ENCODE assay signal across 8 mouse cellular contexts in genomic region chr2:156311441-156311840, GRCm38 (mm10). TPM values are rescaled to one million over a fixed set of nuclear protein-coding genes. Genes with fewer than 3 reads are reported as not detected.
DNase-seq lines count a peak whose midpoint lies in the region; ATAC-seq and TF ChIP-seq lines count a peak whose summit lies in the region.

No protein-coding gene starts in this region.

- no peaks in the 10 kb centered on the region for H3K9me3 ChIP-seq in lung, embryonic 15.5 days
- no peaks in the 10 kb centered on the region for H3K9me3 ChIP-seq in embryonic facial prominence, embryonic 10.5 days
- no peaks in the 10 kb centered on the region for H3K9me3 ChIP-seq in intestine, postnatal 0 days (ENCODE audit: control insufficient read depth)

- peak overlapping the region; percentile 92 for H3K4me3 ChIP-seq in lung, embryonic 15.5 days
- H3K4me3 ChIP-seq in embryonic facial prominence, embryonic 10.5 days: peak overlapping the region; percentile 95
- H3K4me3 ChIP-seq in intestine, postnatal 0 days (ENCODE audit: low read depth, low read length): peak overlapping the region; percentile 73
- H3K4me3 ChIP-seq in small intestine, adult 2 months (ENCODE audit: low read depth, low read length): peak overlapping the region; percentile 89

- no peak for TF ChIP-seq POLR2A in small intestine, adult 2 months (IDR thresholded peaks at IDR 0.05; ENCODE audit: low read depth, low read length)

- H3K9ac ChIP-seq in lung, embryonic 15.5 days: peak overlapping the region; percentile 95
- peak overlapping the region; percentile 96 for H3K9ac ChIP-seq in intestine, postnatal 0 days (ENCODE audit: low read depth, low read length)

- no peak for ATAC-seq in lung, embryonic 15.5 days (ENCODE audit: borderline replicate concordance, extremely low read depth, low FRiP score, low TSS enrichment)
- ATAC-seq in intestine, postnatal 0 days: no peak

- peak overlapping the region; percentile 80 for H3K4me2 ChIP-seq in lung, embryonic 15.5 days
- peak overlapping the region; percentile 79 for H3K4me2 ChIP-seq in intestine, postnatal 0 days (replicated peaks; ENCODE audit: low read depth)

- WGBS in lung, embryonic 15.5 days: 25% methylated on average over 8 of the region's 8 CpGs
- WGBS in embryonic facial prominence, embryonic 10.5 days: 27% methylated on average over 8 of the region's 8 CpGs
- 17% methylated on average over 8 of the region's 8 CpGs for WGBS in intestine, postnatal 0 days
- WGBS in small intestine, adult 2 months: 10% methylated on average over 8 of the region's 8 CpGs

- peak overlapping the region; percentile 98 for H3K27ac ChIP-seq in lung, embryonic 15.5 days
- peak overlapping the region; percentile 98 for H3K27ac ChIP-seq in embryonic facial prominence, embryonic 10.5 days (replicated peaks)
- H3K27ac ChIP-seq in intestine, postnatal 0 days (ENCODE audit: low read depth, low read length): peak overlapping the region; percentile 99
- H3K27ac ChIP-seq in small intestine, adult 2 months (ENCODE audit: insufficient read depth, low read depth, low read length): peak overlapping the region; percentile 97

- peaks cover 11% of the 10 kb centered on the region for H3K4me1 ChIP-seq in lung, embryonic 15.5 days
- H3K4me1 ChIP-seq in embryonic facial prominence, embryonic 10.5 days: peaks cover 16% of the 10 kb centered on the region
- no peaks in the 10 kb centered on the region for H3K4me1 ChIP-seq in intestine, postnatal 0 days (replicated peaks; ENCODE audit: control insufficient read depth, insufficient read depth, low read length)
- peaks cover 2% of the 10 kb centered on the region; the same call in 1 of the 2 replicates for H3K4me1 ChIP-seq in small intestine, adult 2 months (ENCODE audit: control insufficient read depth, insufficient read depth, insufficient read length, low read length)

- peak; percentile 16; the same call in 1 of the 2 replicates for TF ChIP-seq CTCF in intestine, postnatal 0 days (IDR thresholded peaks at IDR 0.05; ENCODE audit: low read depth)
- TF ChIP-seq CTCF in small intestine, adult 2 months (IDR thresholded peaks at IDR 0.05; ENCODE audit: extremely low read depth, insufficient read length, insufficient replicate concordance, low read depth, low read length): no peak

- no peaks in the 10 kb centered on the region for H3K27me3 ChIP-seq in lung, embryonic 15.5 days
- H3K27me3 ChIP-seq in embryonic facial prominence, embryonic 10.5 days (replicated peaks; ENCODE audit: low read depth, poor library complexity, severe bottlenecking): no peaks in the 10 kb centered on the region
- H3K27me3 ChIP-seq in intestine, postnatal 0 days (replicated peaks; ENCODE audit: control insufficient read depth, insufficient read depth, low read length): no peaks in the 10 kb centered on the region
- no peaks in the 10 kb centered on the region for H3K27me3 ChIP-seq in small intestine, adult 2 months (ENCODE audit: control insufficient read depth, insufficient read depth, low read length)

- peaks cover 9% of the 10 kb centered on the region for H3K36me3 ChIP-seq in lung, embryonic 15.5 days
- peaks cover 41% of the 10 kb centered on the region for H3K36me3 ChIP-seq in embryonic facial prominence, embryonic 10.5 days (replicated peaks)
- H3K36me3 ChIP-seq in intestine, postnatal 0 days (ENCODE audit: control insufficient read depth, insufficient read depth): peaks cover 2% of the 10 kb centered on the region; the same call in 1 of the 2 replicates
- H3K36me3 ChIP-seq in small intestine, adult 2 months (ENCODE audit: control insufficient read depth, insufficient read depth, low read length): no peaks in the 10 kb centered on the region

- no peak for DNase-seq in lung, postnatal 14 days
- no peak for DNase-seq in embryonic facial prominence, embryonic 10.5 days (ENCODE audit: low spot score)
- DNase-seq in gastrocnemius, postnatal 25 days: no peak
- DNase-seq in gastrocnemius, adult 8-10 months (ENCODE audit: low spot score in 2 of 2): no peak
- no peak for DNase-seq in ovary, adult 18-20 months (ENCODE audit: low spot score)

RNA-seq across cellular contexts. Expression of gene Cnbd2, which starts 0.7 kb away (rescaled TPM):
- 3.7 and 4.0 TPM in 2 replicates for polyA plus RNA-seq in lung, embryonic 15.5 days (2015; fragmentation: Nextera tagmentation; extraction: Ambion mirVana)
- polyA plus RNA-seq in embryonic facial prominence, embryonic 10.5 days (2016; fragmentation: Nextera tagmentation; extraction: Ambion mirVana): 2.8 and 3.3 TPM in 2 replicates
- 9.4 and 9.6 TPM in 2 replicates for polyA plus RNA-seq in intestine, postnatal 0 days (2015; fragmentation: Nextera tagmentation; extraction: Ambion mirVana)
- 0.19 and 0.48 TPM in 2 replicates for polyA plus RNA-seq in small intestine, adult 2 months (2012; rRNA removed)
- total RNA-seq in gastrocnemius, postnatal 25 days (2021): under 1 TPM; 0.84 to 0.91 TPM
- total RNA-seq in gastrocnemius, adult 8-10 months (2022): 1 to 10 TPM in 1 of 4 experiments, under 1 TPM in 3; 0.74 to 1.0 (median 0.85) TPM

RNA-seq across cellular contexts. Expression of gene Scand1, which starts 1.1 kb away (rescaled TPM):
- polyA plus RNA-seq in lung, embryonic 15.5 days (2015; fragmentation: Nextera tagmentation; extraction: Ambion mirVana): 64.7 and 68.5 TPM in 2 replicates
- 54.9 and 60.2 TPM in 2 replicates for polyA plus RNA-seq in embryonic facial prominence, embryonic 10.5 days (2016; fragmentation: Nextera tagmentation; extraction: Ambion mirVana)
- polyA plus RNA-seq in intestine, postnatal 0 days (2015; fragmentation: Nextera tagmentation; extraction: Ambion mirVana): 187 and 200 TPM in 2 replicates
- 234 and 518 TPM in 2 replicates for polyA plus RNA-seq in small intestine, adult 2 months (2012; rRNA removed)
- total RNA-seq in gastrocnemius, postnatal 25 days (2021): 10 to 100 TPM; 58.5 to 59.5 TPM
- 10 to 100 TPM; 50.0 to 68.3 (median 62.9) TPM for total RNA-seq in gastrocnemius, adult 8-10 months (2022)
